Mouse (Mus musculus) thymus, adult 2 months (tissue): ENCODE measurements around the gene Slc22a20.

Source experiments
- CTCF ChIP-seq: fragments of 200-500 bp; IDR thresholded peaks from 2 replicates; pipeline ENCODE4 v1.5.1; 2012; ENCODE audit warnings: mild to moderate bottlenecking, control low read depth, low read length, moderate library complexity, borderline replicate concordance; ENCODE audit not compliant: control insufficient read depth, poor library complexity, insufficient read depth; ENCODE audit errors: extremely low read depth
- POLR2A ChIP-seq: fragments of 200-500 bp; IDR thresholded peaks from 2 replicates; pipeline ENCODE4 v1.6.1; 2012; ENCODE audit warnings: mild to moderate bottlenecking, low read length, control low read depth, moderate library complexity; ENCODE audit not compliant: control insufficient read depth, poor library complexity, insufficient read depth; ENCODE audit errors: extremely low read depth

DNA sequence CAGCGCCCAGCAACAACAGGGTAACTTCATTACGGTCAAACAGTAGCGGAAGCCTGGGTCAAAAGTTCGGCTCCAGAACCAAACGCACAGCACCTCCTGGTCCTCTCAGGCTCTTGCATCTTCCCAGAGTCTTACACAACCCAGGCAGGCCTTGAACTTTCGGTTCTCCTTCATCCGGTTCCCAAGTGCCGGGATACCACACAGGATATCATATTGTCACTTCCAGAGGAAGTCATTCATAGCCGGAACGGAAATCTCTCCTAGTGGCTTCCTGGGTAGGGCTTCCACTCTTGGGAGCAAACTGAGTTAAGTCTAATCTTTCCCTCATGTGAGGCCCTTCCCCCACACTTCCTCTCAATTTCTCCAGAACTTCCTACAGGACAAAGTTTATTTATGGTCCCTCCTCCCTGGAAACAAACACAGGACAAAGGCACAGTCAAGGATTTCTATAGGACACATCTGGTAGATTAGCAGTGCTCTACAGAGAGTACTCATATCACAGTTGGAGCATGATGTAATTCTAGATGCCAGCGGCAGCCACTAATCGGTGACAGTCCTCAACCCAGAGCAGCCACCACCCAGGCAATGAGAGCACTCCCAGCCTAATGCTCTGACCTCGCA lies 33.8 kb downstream of the Slc22a20 start:
- TF ChIP-seq POLR2A (no peak), CTCF (no peak)
